In genomic region chr7:45521728-45522184, GRCm38 (mm10) we compare ENCODE assay signal across 8 mouse cellular contexts. TPM values are rescaled to one million over a fixed set of nuclear protein-coding genes. Genes with fewer than 3 reads are reported as not detected.
DNase-seq lines count a peak whose midpoint lies in the region; ATAC-seq and TF ChIP-seq lines count a peak whose summit lies in the region.

No protein-coding gene starts in this region.

- TF ChIP-seq POLR2A in cerebellum, adult 2 months (IDR thresholded peaks at IDR 0.05; ENCODE audit: borderline replicate concordance, insufficient read depth, low read length): peak; percentile 57; the same call in 1 of the 2 replicates

- peaks cover 34% of the 10 kb centered on the region for H3K36me3 ChIP-seq in G1E (replicated peaks)
- peaks cover 2% of the 10 kb centered on the region; the same call in 1 of the 2 replicates for H3K36me3 ChIP-seq in hindbrain, embryonic 12.5 days

- DNase-seq in G1E (ENCODE audit: low spot score): peak; percentile 82
- peak; percentile 86 for DNase-seq in cerebellum, adult 2 months
- peak; percentile 87 to 92 for DNase-seq in frontal cortex, postnatal 10 days (ENCODE audit: low spot score in 2 of 2)
- DNase-seq in layer of hippocampus, postnatal 14 days (ENCODE audit: low spot score in 2 of 2): peak; percentile 85 to 92
- DNase-seq in lung, postnatal 10 days: peak; percentile 95
- peak; percentile 77 for DNase-seq in ovary, postnatal 14 days (ENCODE audit: low spot score)
- peak; percentile 89 to 92 for DNase-seq in thymus, postnatal 10 days (ENCODE audit: low spot score in 2 of 2)

- ATAC-seq in G1E (ENCODE audit: extremely low read depth, insufficient number of reproducible peaks, low FRiP score, poor library complexity, severe bottlenecking): peak; percentile 12; the same call in 1 of the 2 replicates
- ATAC-seq in hindbrain, embryonic 12.5 days (ENCODE audit: low FRiP score): peak; percentile 60

- under 1% methylated on average over 28 of the region's 28 CpGs for WGBS in cerebellum, adult 2 months
- WGBS in hindbrain, embryonic 12.5 days: under 1% methylated on average over 28 of the region's 28 CpGs

- H3K4me2 ChIP-seq in hindbrain, embryonic 12.5 days (replicated peaks): peak overlapping the region; percentile 56

- peaks cover 59% of the 10 kb centered on the region for H3K4me1 ChIP-seq in G1E (ENCODE audit: insufficient read depth, low read depth, low read length)
- H3K4me1 ChIP-seq in cerebellum, adult 2 months (ENCODE audit: control insufficient read depth, insufficient read depth, low read length): peaks cover 13% of the 10 kb centered on the region
- H3K4me1 ChIP-seq in hindbrain, embryonic 12.5 days: peaks cover 21% of the 10 kb centered on the region

- peak overlapping the region; percentile 72 for H3K4me3 ChIP-seq in G1E (ENCODE audit: low read depth, low read length)
- H3K4me3 ChIP-seq in cerebellum, adult 2 months (replicated peaks; ENCODE audit: insufficient read depth, low read depth, low read length): peak overlapping the region; percentile 84
- H3K4me3 ChIP-seq in hindbrain, embryonic 12.5 days: peak overlapping the region; percentile 46

- H3K27me3 ChIP-seq in G1E (ENCODE audit: insufficient read depth, low read length): no peaks in the 10 kb centered on the region
- no peaks in the 10 kb centered on the region for H3K27me3 ChIP-seq in cerebellum, adult 2 months (ENCODE audit: control insufficient read depth, insufficient read depth, low read length)
- no peaks in the 10 kb centered on the region for H3K27me3 ChIP-seq in hindbrain, embryonic 12.5 days

- no peaks in the 10 kb centered on the region for H3K9me3 ChIP-seq in G1E (replicated peaks)
- H3K9me3 ChIP-seq in hindbrain, embryonic 12.5 days (replicated peaks): no peaks in the 10 kb centered on the region

- TF ChIP-seq CTCF in G1E (IDR thresholded peaks at IDR 0.05; ENCODE audit: low read depth, low read length): no peak
- peak; percentile 10; the same call in 1 of the 2 replicates for TF ChIP-seq CTCF in cerebellum, adult 2 months (IDR thresholded peaks at IDR 0.05; ENCODE audit: borderline replicate concordance, insufficient read depth, low read depth, low read length)

- peak overlapping the region; percentile 67 for H3K27ac ChIP-seq in cerebellum, adult 2 months (ENCODE audit: insufficient read depth, low read length)
- H3K27ac ChIP-seq in hindbrain, embryonic 12.5 days: peak overlapping the region; percentile 87

- H3K9ac ChIP-seq in hindbrain, embryonic 12.5 days: peak overlapping the region; percentile 64

RNA-seq across cellular contexts. Expression of gene Ppp1r15a, which starts 4.3 kb away (rescaled TPM):
- total RNA-seq in G1E (2014; fragmentation: Nextera tagmentation) (57.6 and 75.0 TPM in 2 replicates), G1E (2017) (67.9 and 80.2 TPM in 2 replicates)
- 56.8 and 62.3 TPM in 2 replicates for polyA plus RNA-seq in G1E (2012)
- polyA plus RNA-seq in cerebellum, adult 2 months (2012; rRNA removed): 26.7 and 28.5 TPM in 2 replicates
- polyA plus RNA-seq in hindbrain, embryonic 12.5 days (2016; fragmentation: Nextera tagmentation; extraction: Ambion mirVana): 16.7 and 19.2 TPM in 2 replicates
- total RNA-seq in layer of hippocampus, postnatal 14 days (2021): 10 to 100 TPM; 27.8 to 29.5 TPM

RNA-seq across cellular contexts. Expression of gene Plekha4, which starts 4.4 kb away (rescaled TPM):
- total RNA-seq in G1E (2014; fragmentation: Nextera tagmentation): 1.5 and 1.7 TPM in 2 replicates
- total RNA-seq in G1E (2017): 0.70 and 2.8 TPM in 2 replicates
- polyA plus RNA-seq in G1E (2012): 1.2 and 1.3 TPM in 2 replicates
- 1.2 and 1.3 TPM in 2 replicates for polyA plus RNA-seq in cerebellum, adult 2 months (2012; rRNA removed)
- polyA plus RNA-seq in hindbrain, embryonic 12.5 days (2016; fragmentation: Nextera tagmentation; extraction: Ambion mirVana): 1.9 and 3.8 TPM in 2 replicates
- 1 to 10 TPM in 1 of 2 experiments, under 1 TPM in 1; 0.83 to 1.5 TPM for total RNA-seq in layer of hippocampus, postnatal 14 days (2021)

RNA-seq across cellular contexts. Expression of gene Nucb1, which starts 11.6 kb away (rescaled TPM):
- total RNA-seq in G1E (2014; fragmentation: Nextera tagmentation): 91.8 and 127 TPM in 2 replicates
- 378 and 409 TPM in 2 replicates for total RNA-seq in G1E (2017)
- polyA plus RNA-seq in G1E (2012): 403 and 408 TPM in 2 replicates
- polyA plus RNA-seq in cerebellum, adult 2 months (2012; rRNA removed): 136 and 150 TPM in 2 replicates
- polyA plus RNA-seq in hindbrain, embryonic 12.5 days (2016; fragmentation: Nextera tagmentation; extraction: Ambion mirVana): 144 and 147 TPM in 2 replicates
- total RNA-seq in layer of hippocampus, postnatal 14 days (2021): 100 to 1,000 TPM in 1 of 2 experiments, 10 to 100 TPM in 1; 97.1 to 109 TPM

RNA-seq across cellular contexts. Expression of gene Hsd17b14, which starts 32.9 kb away (rescaled TPM):
- 34.9 and 44.8 TPM in 2 replicates for total RNA-seq in G1E (2014; fragmentation: Nextera tagmentation)
- 8.2 and 14.5 TPM in 2 replicates for total RNA-seq in G1E (2017)
- 5.1 and 6.0 TPM in 2 replicates for polyA plus RNA-seq in G1E (2012)
- 1.3 and 1.9 TPM in 2 replicates for polyA plus RNA-seq in cerebellum, adult 2 months (2012; rRNA removed)
- polyA plus RNA-seq in hindbrain, embryonic 12.5 days (2016; fragmentation: Nextera tagmentation; extraction: Ambion mirVana): 0.70 and 0.79 TPM in 2 replicates
- not detected for total RNA-seq in layer of hippocampus, postnatal 14 days (2021)

RNA-seq across cellular contexts. Expression of gene Dhdh, which starts 33.2 kb away (rescaled TPM):
- total RNA-seq in G1E (2014; fragmentation: Nextera tagmentation) (17.7 and 18.0 TPM in 2 replicates), G1E (2017) (4.8 and 6.8 TPM in 2 replicates)
- polyA plus RNA-seq in G1E (2012): 1.3 and 1.6 TPM in 2 replicates
- 4.7 and 5.6 TPM in 2 replicates for polyA plus RNA-seq in cerebellum, adult 2 months (2012; rRNA removed)
- polyA plus RNA-seq in hindbrain, embryonic 12.5 days (2016; fragmentation: Nextera tagmentation; extraction: Ambion mirVana): 3.4 and 3.5 TPM in 2 replicates
- total RNA-seq in layer of hippocampus, postnatal 14 days (2021): 1 to 10 TPM; 2.8 TPM

Comparison
In these comparisons a context has a peak if more than half of its experiments do, and no peak if none do; other contexts are left out.
1. Peak in every context shown above with its lines: DNase-seq, ATAC-seq, H3K4me3 ChIP-seq and H3K27ac ChIP-seq.